Comparison of ENCODE assay signal across 15 mouse cellular contexts in the genomic region with DNA sequence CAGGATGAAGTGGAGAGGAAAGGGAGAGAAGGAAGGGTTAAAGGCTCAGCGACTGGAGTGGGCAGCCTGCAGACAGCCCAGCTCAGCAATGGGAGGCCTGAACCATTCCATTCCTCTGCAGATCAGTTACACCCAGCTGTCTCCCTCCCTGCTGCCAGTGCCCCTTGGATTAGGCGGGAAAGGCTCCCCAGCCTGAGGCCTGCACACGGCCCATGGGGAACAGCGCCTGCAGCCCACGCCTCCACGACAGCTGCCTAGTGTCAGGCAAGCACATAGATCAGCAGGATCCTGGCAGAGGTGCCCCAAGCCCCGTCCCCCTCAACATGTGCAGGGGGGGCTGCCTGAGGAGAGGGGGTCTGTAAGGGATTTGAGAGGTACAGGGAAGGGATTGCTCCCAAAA. TPM values are rescaled to one million over a fixed set of nuclear protein-coding genes. Genes with fewer than 3 reads are reported as not detected.
DNase-seq lines count a peak whose midpoint lies in the region; ATAC-seq lines count a peak whose summit lies in the region.
"Had no signal": no experiment of that assay in that cellular context is flagged by ENCODE, and none has a peak within 500 bp of the region (broad histone marks: within the 10 kb centered on the region; RNA-seq: fewer than 3 reads in every experiment).

No protein-coding gene starts in this region.

- H3K4me2 ChIP-seq in forebrain, embryonic 14.5 days (ENCODE audit: low read length) = no peak overlapping the region
- no peak overlapping the region for H3K4me2 ChIP-seq in forebrain, embryonic 11.5 days (ENCODE audit: low read depth, low read length, severe bottlenecking)
- no peak overlapping the region for H3K4me2 ChIP-seq in limb, embryonic 13.5 days (replicated peaks)

- no peak overlapping the region for H3K27ac ChIP-seq in forebrain, embryonic 14.5 days (ENCODE audit: low read depth, low read length)
- H3K27ac ChIP-seq in forebrain, embryonic 11.5 days (ENCODE audit: low read depth, low read length) = no peak overlapping the region
- no peak overlapping the region for H3K27ac ChIP-seq in limb, embryonic 13.5 days

- ATAC-seq in forebrain, embryonic 14.5 days = no peak
- no peak for ATAC-seq in forebrain, embryonic 11.5 days (replicated peaks; ENCODE audit: low FRiP score)
- peak; percentile 84 for ATAC-seq in limb, embryonic 13.5 days (ENCODE audit: low FRiP score, low read depth)

- peak; percentile 2 for DNase-seq in forebrain, embryonic 14.5 days (ENCODE audit: low spot score)
- DNase-seq in forebrain, embryonic 11.5 days (ENCODE audit: low spot score) = no peak
- peak; percentile 9 to 15 for DNase-seq in kidney, postnatal 4 days
- DNase-seq in kidney, adult 11 months = no peak
- DNase-seq in embryo, embryonic 11 days = peak; percentile 50
- DNase-seq in spleen, postnatal 4 days (ENCODE audit: low spot score in 2 of 2) = no peak
- no peak for DNase-seq in layer of hippocampus, postnatal 36 days
- DNase-seq: adrenal gland, adult 8-10 months; B cell, adult 2 months; cerebellum, adult 11 months; kidney, postnatal 14 days had no signal

- no peak overlapping the region for H3K9ac ChIP-seq in forebrain, embryonic 14.5 days (ENCODE audit: low read length)
- no peak overlapping the region for H3K9ac ChIP-seq in forebrain, embryonic 11.5 days (ENCODE audit: low read length)
- H3K9ac ChIP-seq in limb, embryonic 13.5 days = no peak overlapping the region

- no peaks in the 10 kb centered on the region for H3K4me1 ChIP-seq in forebrain, embryonic 14.5 days (ENCODE audit: control insufficient read depth, insufficient read depth, low read length)
- no peaks in the 10 kb centered on the region for H3K4me1 ChIP-seq in forebrain, embryonic 11.5 days (replicated peaks; ENCODE audit: control insufficient read depth, insufficient read depth, low read length)
- peaks cover 10% of the 10 kb centered on the region for H3K4me1 ChIP-seq in limb, embryonic 13.5 days

- WGBS in forebrain, embryonic 14.5 days = 27% methylated on average over 7 of the region's 7 CpGs
- WGBS in forebrain, embryonic 11.5 days = 36% methylated on average over 7 of the region's 7 CpGs
- 14% methylated on average over 7 of the region's 7 CpGs for WGBS in limb, embryonic 13.5 days

- no peaks in the 10 kb centered on the region for H3K9me3 ChIP-seq in forebrain, embryonic 14.5 days (replicated peaks; ENCODE audit: control insufficient read depth, low read length)
- H3K9me3 ChIP-seq in forebrain, embryonic 11.5 days (ENCODE audit: control insufficient read depth, low read length) = no peaks in the 10 kb centered on the region
- no peaks in the 10 kb centered on the region for H3K9me3 ChIP-seq in limb, embryonic 13.5 days

- no peak overlapping the region for H3K4me3 ChIP-seq in forebrain, embryonic 14.5 days (ENCODE audit: low read depth, low read length)
- no peak overlapping the region for H3K4me3 ChIP-seq in forebrain, embryonic 11.5 days (ENCODE audit: low read depth, low read length)
- no peak overlapping the region for H3K4me3 ChIP-seq in limb, embryonic 13.5 days

- no peaks in the 10 kb centered on the region for H3K36me3 ChIP-seq in forebrain, embryonic 14.5 days (ENCODE audit: control insufficient read depth, insufficient read depth, low read length)
- no peaks in the 10 kb centered on the region for H3K36me3 ChIP-seq in forebrain, embryonic 11.5 days (ENCODE audit: control insufficient read depth, insufficient read depth, low read length)
- H3K36me3 ChIP-seq in limb, embryonic 13.5 days = no peaks in the 10 kb centered on the region

- no peaks in the 10 kb centered on the region for H3K27me3 ChIP-seq in forebrain, embryonic 14.5 days (replicated peaks; ENCODE audit: control insufficient read depth, insufficient read depth, low read length)
- no peaks in the 10 kb centered on the region for H3K27me3 ChIP-seq in forebrain, embryonic 11.5 days (ENCODE audit: control insufficient read depth, insufficient read depth, low read length)
- no peaks in the 10 kb centered on the region for H3K27me3 ChIP-seq in limb, embryonic 13.5 days

RNA-seq across cellular contexts. Expression of a gene that starts 59.3 kb away (rescaled TPM):
- 0.15 TPM in 1 of 2 replicates, not detected in the other for polyA plus RNA-seq in forebrain, embryonic 14.5 days (2014; fragmentation: Nextera tagmentation; extraction: Ambion mirVana)
- polyA plus RNA-seq in forebrain, embryonic 11.5 days (2014; fragmentation: Nextera tagmentation; extraction: Ambion mirVana) = not detected in 2 replicates
- 59.2 and 69.5 TPM in 2 replicates for polyA plus RNA-seq in limb, embryonic 13.5 days (2015; fragmentation: Nextera tagmentation; extraction: Ambion mirVana)
- total RNA-seq in layer of hippocampus, postnatal 36 days (2021) = not detected
- total RNA-seq: adrenal gland, adult 8-10 months; liver, adult 2 months; monocyte, adult 5-6 weeks had no signal
- polyA plus RNA-seq: heart, embryonic 14.5 days; liver, adult 2 months had no signal

Comparison
In these comparisons a context has a peak if more than half of its experiments do, and no peak if none do; other contexts are left out.
1. DNase-seq: peak in forebrain, embryonic 14.5 days (single experiment), kidney, postnatal 4 days (2 of 2) and embryo, embryonic 11 days (single experiment); none in forebrain, embryonic 11.5 days (single experiment), kidney, adult 11 months (single experiment), spleen, postnatal 4 days (0 of 2) and layer of hippocampus, postnatal 36 days (0 of 2).
2. RNA of a gene that starts 59.3 kb away (polyA plus RNA-seq): 59.2 to 69.5 TPM in limb, embryonic 13.5 days; 0.15 TPM in forebrain, embryonic 14.5 days and not detected in forebrain, embryonic 11.5 days; every median in the first group is over 10 times any median in the second.